Comparison of ENCODE assay signal across 26 mouse cellular contexts in the genomic region with DNA sequence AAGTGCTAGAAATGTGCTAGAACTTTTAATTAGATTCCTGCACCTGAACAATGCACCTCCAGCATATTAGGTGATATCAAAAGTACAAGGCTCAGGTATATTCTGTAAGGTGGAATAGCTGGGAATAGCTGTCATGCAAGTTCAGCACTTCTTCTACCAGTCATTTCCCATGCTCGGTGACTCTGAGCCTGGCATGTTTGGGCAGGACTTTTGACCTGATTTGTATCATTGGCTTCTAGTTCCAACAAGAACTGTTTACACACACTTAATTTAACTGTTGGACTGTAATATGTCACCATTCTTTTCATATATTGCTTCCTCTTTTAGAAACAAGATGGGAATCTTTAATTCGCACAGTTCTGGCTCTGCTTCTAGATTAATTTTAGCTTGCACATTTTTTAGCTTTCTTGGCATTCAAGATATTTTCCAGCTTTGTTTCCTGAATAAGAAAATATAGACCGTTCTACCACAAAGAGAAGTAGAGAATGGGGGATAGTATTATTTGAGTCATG. TPM values are rescaled to one million over a fixed set of nuclear protein-coding genes. Genes with fewer than 3 reads are reported as not detected.
"Had no signal": no experiment of that assay in that cellular context is flagged by ENCODE, and none has a peak within 500 bp of the region (broad histone marks: within the 10 kb centered on the region; RNA-seq: fewer than 3 reads in every experiment).

No protein-coding gene starts in this region.

- DNase-seq: liver, postnatal 0 days; lung, adult 2 months; lung, postnatal 14 days; retina, postnatal 1 day; right cerebral cortex, adult 18-20 months; right cerebral cortex, postnatal 25 days; right cerebral cortex, postnatal 4 days; spleen, adult 18-20 months; thymus, adult 18-20 months; thymus, postnatal 14 days; thymus, postnatal 36 days had no signal

- H3K9me3 ChIP-seq: lung, embryonic 15.5 days; megakaryocyte, embryonic 14.5 days; midbrain, embryonic 13.5 days; neural tube, embryonic 13.5 days; neural tube, embryonic 15.5 days had no signal

- H3K4me3 ChIP-seq: lung, embryonic 15.5 days; megakaryocyte, embryonic 14.5 days; midbrain, embryonic 13.5 days; myocyte; neural tube, embryonic 13.5 days; neural tube, embryonic 15.5 days had no signal

- H3K4me2 ChIP-seq: lung, embryonic 15.5 days; midbrain, embryonic 11.5 days; midbrain, embryonic 13.5 days; neural tube, embryonic 13.5 days; neural tube, embryonic 15.5 days had no signal

- H3K27me3 ChIP-seq: lung, embryonic 15.5 days; midbrain, embryonic 13.5 days; neural tube, embryonic 13.5 days; neural tube, embryonic 15.5 days had no signal

- H3K9ac ChIP-seq: liver, postnatal 0 days; lung, embryonic 15.5 days; midbrain, embryonic 13.5 days; neural tube, embryonic 13.5 days; neural tube, embryonic 15.5 days had no signal

- H3K27ac ChIP-seq: lung, embryonic 15.5 days; macrophage; midbrain, embryonic 13.5 days; neural tube, embryonic 13.5 days; neural tube, embryonic 15.5 days had no signal

- H3K4me1 ChIP-seq: lung, embryonic 15.5 days; midbrain, embryonic 13.5 days; neural tube, embryonic 13.5 days; neural tube, embryonic 15.5 days had no signal

- H3K36me3 ChIP-seq: lung, embryonic 15.5 days; midbrain, embryonic 13.5 days; neural tube, embryonic 13.5 days; neural tube, embryonic 15.5 days had no signal

- ATAC-seq: liver, postnatal 0 days; lung, postnatal 0 days; midbrain, embryonic 13.5 days; midbrain, embryonic 16.5 days had no signal

RNA-seq across cellular contexts. Expression of gene Cdkn2b, which starts 42.3 kb away (rescaled TPM):
- total RNA-seq: megakaryocyte progenitor cell, adult 5-6 weeks had no signal
- polyA plus RNA-seq: liver, postnatal 0 days; midbrain, embryonic 11.5 days; myocyte had no signal

RNA-seq across cellular contexts. Expression of gene Cdkn2a, which starts 58.7 kb away (rescaled TPM):
- total RNA-seq: megakaryocyte progenitor cell, adult 5-6 weeks had no signal
- polyA plus RNA-seq: liver, postnatal 0 days; lung, embryonic 15.5 days; lung, postnatal 0 days; midbrain, embryonic 11.5 days; midbrain, embryonic 13.5 days; midbrain, embryonic 16.5 days; myocyte; neural tube, embryonic 11.5 days; neural tube, embryonic 13.5 days; neural tube, embryonic 15.5 days; stomach, embryonic 14.5 days; stomach, embryonic 16.5 days; thymus, postnatal 0 days had no signal
